Mouse (Mus musculus) gastrocnemius, postnatal 4 days (tissue): Measurements from ENCODE around the gene Slc16a12. TPM values are rescaled to one million over a fixed set of nuclear protein-coding genes. Genes with fewer than 3 reads are reported as not detected.

Experiments
- DNase-seq, 2 experiments: peaks; one replicate each; pipeline ENCODE4 v3.0.0; 2021 to 2022; ENCODE audit warnings: low spot score in 2 of 2, mixed read lengths in 2 of 2
- total RNA-seq, 2 experiments: library from RNA; stranded (reverse); gene quantifications; 2 replicates each; pipeline ENCODE4 v1.2.3; 2021

The Slc16a12 gene
- total RNA-seq, 2 experiments from 2014 or later = 3.6 to 3.8 TPM

DNA sequence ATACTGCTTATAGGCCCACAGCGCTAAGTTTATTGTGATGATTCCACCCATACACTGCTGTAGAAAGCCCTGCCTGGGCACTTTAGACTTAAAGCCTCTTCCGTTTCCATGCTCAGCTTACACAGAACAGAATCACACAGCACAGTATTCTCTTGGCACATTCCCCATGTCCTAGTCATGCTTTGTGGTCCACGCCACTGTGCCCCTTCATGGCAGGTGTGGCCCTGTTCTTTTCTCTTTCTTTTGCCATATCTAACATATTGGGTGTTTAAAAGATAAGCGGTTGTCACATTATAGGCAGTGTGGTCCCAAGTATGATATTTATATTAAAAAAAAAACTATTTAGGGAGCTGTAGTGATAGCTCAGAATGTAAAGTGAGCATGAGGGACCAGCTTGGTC, 16.5 kb downstream of the Slc16a12 start:
- no peak for DNase-seq

DNA sequence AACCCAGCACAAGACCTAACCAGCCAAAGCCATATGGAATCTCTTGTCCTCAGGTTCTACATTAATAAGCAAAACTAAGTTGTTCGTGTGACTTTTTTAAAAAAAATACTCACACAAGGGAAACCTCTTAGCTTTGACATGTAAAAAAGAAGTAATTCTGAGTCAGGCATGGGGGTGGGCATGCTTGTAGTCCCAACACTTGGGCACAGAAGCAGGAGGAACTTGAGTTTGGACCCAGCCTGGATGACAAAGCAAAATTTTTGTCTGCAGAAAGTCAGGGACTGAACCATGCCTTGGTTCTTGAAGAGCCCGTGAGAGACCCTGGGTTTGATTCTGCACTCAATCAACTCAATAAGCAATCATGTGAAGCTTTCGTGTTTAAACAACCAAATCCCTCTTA, 17.6 kb downstream of the Slc16a12 start:
- no peak for DNase-seq

DNA sequence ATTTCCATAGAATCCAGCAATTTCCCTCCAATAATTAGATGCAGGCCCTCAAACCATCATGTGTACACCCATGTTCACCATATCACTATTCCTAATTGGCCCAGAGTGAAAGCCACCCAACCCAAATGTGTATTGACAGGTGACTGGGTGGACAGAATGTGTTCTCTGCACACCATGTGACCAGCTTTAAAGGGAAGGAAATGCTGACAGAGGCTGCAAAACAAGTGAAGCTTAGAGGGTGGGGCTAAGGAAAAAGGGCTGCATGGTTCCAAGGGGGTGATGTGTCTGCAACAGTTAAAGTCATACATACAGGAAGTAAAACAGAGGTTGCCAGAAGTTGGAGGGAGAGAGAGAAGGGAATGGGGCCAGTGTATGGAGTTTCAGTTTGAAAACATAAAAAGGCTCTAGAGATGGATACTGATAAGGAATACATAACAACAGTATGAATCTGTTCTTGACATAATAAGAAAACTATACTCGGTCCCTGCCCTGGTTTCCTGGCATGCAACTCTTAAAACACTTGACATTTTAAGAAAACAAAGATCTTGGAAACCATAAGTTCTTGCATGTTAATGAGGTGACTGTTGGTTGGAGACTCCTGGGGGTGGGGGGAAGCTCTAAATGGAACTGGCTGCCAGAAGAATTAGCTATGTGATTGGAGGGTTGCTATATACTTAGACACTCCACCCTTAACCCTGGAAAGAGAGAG, 20.7 kb downstream of the Slc16a12 start:
- DNase-seq = no peak

DNA sequence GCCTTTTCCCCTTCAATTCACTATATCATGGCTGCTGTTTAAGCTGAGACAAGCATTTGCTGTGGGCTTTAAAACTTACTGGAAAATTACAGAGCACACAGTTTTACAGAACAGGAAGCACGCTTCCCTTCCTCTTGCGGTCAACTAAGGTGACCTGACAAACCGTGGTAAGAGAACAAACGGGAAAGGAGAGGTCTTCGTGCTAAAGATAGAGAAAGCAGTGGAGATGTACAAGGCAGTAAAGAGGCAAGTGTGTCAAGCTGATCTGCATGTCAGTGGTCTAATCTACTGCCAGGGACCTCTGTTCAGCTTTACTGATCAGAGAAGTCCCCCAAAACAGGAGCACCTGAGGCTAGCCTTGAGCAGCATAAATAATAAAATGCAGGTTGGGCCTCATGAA, 21.7 kb downstream of the Slc16a12 start:
- no peak for DNase-seq

DNA sequence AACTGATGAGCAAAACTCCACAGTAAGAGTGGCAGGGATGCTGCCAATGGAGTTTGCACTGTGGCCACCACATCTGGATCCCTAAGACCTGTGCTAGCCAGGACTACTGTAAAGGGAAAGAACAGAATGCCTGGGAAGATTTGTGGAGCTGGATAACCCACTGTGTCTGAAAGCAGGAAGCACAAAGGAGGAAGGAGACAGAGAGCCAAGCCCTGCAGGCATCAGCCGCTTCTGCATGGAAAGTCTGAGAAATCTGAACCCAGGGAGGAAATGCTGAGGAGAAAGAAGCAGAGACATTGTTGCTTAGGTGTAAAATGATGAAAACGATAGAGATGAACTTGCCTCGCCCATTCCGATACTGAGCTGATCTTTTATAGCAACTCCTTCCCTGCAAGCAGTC, 22.5 kb downstream of the Slc16a12 start:
- no peak for DNase-seq

DNA sequence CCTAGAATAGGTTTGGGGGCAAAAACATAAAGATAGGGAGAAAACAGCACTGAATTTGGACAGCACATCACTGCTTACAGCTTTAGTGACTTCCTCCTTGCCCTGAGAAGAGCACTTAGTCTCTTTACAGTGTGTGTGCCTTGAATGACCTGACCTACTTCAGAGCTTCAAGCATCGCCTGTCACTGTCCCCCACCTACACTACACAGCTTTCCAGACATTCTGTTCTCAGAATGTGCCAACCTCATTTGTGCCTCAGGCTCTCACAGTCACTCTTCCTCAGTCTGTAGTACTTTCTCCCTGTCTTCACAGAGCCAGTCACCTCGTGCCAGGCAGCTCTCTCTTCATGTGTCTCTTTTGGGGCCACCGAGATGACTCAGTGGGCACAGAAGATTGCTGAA, 24.5 kb downstream of the Slc16a12 start:
- DNase-seq = no peak

DNA sequence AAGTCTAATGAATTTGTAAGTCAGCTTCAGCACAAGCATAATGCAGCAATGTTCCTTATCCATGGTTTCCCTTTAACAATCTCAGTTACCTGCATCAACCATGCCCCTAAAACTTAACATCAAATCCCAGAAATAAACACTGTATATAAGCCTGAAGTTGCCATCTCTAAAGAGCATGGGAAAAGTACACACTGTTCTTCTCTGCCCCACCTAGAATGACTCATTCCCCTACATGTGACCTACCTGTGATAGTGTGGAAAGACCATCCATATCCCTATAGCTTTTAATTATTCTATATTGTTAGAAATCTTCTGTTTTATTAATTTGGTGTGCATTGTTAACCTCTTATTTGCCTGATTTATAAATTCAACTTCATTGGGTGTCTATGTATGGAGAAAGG, 27.0 kb downstream of the Slc16a12 start:
- no peak for DNase-seq

DNA sequence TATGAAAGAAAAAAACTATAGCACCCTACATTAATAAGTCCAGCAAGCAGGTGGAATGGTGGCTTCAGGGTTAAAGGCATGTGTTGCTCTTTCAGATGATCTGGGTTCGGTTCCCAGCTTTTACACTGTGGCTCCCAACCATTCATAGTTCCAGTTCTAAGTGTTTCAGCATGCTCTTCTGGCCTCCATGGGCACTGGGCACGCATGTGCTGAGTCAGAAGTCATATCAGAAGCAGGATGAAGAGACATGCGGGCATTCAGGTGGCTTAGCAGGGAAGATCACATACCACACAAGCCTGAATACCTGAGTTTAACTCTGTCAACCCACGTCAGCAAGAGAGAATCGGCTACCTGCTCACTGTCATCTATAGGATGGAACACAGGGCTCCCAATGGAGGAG, 28.1 kb downstream of the Slc16a12 start:
- DNase-seq = no peak

DNA sequence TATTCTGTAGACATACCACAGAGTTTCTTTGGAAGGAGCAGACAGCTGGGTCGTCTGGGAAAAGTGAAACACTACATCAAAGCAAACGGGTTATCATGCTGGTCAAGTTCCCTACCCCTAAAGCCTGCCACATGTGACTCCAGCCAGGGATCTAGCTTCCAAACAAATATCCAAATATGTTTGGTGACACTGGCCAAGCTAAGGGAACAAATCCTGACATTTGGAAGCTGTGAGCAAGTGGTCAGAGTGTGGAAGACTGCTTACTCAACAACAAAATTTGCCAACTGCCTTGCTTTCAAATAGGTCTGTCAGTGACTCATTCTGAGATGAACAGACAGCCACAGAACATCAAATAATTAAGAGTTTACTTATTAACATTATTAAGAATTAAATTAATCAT, 28.6 kb downstream of the Slc16a12 start:
- no peak for DNase-seq

DNA sequence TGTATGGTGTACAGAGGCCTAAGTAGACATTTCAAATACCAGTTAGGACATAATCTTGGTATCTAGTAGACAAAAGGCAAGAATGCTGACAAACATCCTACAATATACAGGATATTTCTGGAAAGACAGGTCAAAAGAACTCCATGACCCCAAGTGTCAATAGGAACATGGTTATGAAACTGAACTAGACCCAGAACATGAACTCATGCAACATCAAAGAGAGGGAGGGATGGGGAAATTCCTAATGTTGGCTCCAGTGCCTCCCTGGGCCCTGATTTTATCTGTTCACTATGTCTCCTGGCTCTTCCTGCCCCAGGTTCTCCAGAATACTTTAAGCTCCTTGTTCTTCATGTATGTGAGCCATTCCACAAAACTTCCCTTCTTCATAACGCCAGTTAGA, 31.2 kb downstream of the Slc16a12 start:
- DNase-seq = no peak

DNA sequence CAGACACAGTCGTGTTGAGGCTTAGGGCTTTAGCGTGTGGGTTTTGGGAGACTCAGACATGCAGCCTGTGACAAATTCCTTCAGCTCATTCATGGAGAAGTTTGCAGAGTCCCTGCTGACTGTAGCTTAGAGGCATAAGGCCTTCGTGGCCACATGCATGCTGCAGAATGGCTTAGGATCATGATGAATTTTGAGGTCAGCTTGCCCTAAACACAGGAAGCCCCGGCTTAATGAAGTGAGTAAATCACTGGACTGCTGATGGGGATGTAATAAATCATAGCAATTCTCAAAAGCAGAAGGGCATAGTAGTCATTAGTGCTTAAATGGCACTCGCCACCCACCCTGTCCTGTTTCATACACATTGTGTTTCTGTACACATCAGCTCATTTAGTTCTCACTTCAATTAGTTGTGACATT, 32.8 kb downstream of the Slc16a12 start:
- no peak for DNase-seq

DNA sequence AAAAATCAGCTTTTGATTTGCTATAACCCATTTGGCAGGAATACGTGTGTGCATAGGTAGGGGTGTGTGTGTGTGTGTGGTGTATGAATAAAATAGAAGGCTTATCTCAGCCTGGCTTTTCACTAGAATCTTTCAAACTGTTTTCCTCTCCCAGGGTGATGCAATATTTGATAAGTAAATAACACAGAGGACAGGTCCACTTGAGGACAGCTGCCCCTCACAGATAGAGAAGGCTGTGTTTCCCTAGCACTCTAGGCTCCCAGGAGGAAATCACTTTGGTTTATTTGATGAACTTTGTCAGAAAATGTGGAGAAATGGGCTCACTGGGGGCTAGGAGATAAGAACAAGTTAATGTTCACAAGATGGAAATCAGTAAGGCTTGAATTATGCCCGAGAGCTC, 35.0 kb downstream of the Slc16a12 start:
- no peak for DNase-seq

DNA sequence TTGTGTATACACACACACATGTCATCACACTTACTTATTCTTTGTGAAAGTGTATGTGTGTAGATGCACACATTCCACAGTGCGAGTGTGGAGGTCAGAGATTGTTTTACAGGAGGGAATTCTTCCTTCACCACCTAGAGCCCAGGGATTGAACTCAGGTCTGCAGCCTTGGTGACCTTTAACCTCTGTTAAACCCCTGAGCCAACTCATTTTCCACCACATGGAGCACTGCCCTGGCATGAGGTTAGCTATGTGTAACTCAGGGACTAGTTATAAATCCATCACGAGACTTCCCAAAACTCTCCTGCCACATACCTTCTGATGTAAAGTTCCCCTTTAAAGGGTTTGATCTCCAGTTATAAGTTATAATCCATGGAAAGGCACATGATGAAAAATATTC, 38.9 kb downstream of the Slc16a12 start:
- DNase-seq = no peak

DNA sequence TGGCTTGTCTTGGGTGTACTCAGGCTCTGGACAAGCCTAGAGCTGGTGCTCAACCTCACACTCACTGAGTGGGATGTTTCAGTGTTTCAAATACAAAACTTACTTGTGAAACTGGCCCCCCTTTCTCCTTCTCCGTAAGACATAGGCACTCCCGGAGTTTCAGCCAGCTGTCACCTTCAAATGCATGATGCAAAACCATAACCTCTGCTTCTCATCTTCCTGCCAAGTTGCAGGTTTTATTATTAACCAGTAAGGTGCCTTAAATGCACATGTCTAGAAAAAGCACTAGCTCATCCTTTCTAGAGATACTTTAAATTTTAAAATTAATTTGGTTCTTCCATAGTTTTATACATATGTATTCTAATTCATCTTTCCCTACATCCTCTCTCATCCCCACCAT, 39.5 kb downstream of the Slc16a12 start:
- DNase-seq = no peak

DNA sequence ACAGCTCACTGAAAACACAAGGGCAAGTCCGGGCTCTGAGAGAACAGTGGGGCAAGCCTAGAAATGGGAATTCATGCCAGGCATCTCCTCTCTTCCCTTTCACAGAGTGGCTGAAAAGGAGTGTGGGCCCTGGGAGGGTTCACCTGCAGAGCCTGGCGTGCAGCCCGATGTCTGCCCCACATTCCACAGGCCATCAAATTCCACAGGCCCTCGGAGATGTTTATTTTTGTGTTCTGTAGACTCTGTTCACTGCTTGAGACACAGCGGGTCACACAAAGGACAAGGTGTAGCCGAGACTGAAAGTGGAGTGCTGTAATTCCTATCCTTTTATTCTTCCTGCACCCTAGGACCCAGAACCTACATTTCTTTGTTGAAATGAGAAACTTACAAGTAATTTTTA, 40.8 kb downstream of the Slc16a12 start:
- DNase-seq = no peak

DNA sequence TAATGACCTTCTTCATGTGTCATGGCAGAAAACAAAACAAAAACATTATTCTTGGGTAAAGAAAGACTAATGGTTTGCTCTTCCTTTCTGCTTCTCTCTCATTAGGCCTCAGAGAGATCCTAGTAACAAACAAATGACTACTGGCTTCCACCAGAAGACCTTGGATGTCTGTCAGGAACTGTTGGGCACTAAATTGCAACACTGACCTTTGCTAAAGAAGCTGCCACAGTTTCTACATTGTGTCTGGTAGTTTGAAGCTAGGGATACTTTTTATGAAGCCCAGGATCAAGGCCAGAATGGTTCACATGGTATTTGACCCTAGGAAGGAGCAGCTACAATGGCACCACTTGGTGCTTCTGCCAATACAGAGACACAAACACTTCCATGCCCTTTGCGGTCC, 41.9 kb downstream of the Slc16a12 start:
- no peak for DNase-seq

DNA sequence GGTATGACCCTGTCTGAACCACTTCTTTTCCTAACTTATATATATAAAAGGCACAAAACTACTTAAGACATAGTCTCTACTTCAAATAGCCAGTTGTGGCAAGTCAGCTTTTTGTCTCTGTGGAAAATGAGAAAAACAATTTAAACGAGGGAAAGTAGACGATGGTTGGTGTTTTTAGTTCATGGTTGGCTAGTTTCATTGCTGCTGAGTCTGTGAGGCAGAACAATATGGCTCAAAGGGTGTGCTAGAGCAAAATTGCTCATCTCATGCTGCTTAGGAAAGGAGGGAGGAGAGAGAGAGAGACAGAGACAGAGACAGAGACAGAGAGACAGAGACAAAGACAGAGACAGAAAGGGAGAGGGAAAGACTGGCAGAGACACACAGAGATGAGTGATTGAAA, 47.8 kb downstream of the Slc16a12 start:
- no peak for DNase-seq

DNA sequence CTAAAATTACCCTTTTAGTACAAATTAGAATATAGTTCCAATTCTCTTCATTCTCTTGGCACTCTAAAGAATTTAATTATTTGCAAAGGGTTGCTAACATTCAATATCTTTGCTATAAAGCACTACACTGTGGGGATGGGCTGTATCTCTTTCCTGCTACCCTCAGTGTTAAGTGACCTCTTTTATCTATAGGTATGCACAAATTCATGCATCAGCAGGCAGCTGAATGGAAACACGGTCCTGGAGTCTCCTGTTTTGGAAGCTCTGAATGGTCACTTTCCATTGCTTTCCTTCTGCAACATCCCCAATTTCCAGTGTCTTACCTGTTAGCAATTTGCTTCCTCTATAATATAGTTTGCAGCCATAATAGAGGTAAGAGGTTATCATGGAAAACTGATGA, 48.2 kb downstream of the Slc16a12 start:
- DNase-seq = no peak

DNA sequence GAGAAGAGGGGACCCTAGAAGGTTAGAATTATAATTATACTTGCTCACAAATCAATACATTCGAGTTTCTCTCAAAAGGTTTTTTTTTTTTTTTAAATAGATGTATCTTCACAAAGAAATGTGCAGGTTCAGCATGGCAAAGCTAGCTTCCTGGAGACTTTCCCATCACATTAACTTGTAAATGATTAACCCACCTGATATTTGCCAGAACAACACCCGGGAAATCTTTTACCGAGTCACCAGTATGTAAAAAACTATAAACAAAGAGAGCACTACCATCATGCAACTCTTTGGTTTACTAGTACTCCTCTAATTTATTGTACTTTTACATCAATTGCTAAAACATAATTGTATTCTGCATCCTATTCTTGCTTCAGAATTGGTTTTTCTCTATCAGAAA, 48.7 kb downstream of the Slc16a12 start:
- DNase-seq = no peak

DNA sequence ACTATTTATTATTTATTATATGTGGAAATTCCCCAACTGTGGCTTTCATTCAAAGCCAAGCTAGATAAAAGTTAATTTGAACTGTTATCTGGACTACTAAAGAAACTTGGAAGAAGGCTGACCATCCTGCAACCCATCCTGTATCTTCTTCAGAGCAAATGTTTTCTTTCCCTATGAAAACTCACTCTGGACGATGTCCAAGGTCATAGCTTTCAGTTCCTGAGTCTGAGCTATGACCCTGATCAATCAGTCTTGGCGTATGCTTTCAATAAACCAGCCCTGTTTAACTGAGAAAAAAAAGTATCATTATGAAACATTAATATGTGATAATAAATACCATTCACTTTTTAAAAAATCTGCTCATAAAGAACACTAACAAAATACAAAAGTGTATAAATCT, 49.6 kb downstream of the Slc16a12 start:
- no peak for DNase-seq

DNA sequence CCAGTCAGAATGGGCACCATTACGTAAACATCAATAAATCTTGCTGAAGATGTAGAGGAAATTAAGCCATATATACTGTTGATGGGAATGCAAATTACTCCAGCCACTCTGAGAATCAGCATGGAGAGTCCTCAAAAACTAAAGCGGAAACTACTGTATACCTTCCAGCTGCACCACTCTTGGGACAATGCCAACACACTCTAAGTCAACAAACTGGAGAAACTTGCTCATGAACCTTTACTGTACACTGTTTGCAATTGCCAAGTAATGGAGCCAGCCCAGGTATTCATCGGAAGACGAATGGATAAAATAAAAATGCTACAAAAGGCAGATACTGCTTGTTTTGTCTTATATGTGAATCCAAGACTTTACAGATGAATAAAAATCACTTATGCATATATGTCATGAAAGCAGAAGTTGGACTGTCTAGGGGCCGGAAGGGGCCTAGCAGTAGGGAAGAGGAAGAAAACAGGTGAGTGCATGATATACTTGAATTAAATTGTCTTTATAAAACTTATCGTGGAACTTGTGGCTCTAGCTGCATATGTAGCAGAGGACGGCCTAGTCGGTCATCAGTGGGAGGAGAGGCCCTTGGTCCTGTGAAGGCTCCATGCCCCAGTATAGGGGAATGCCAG, 50.6 kb downstream of the Slc16a12 start:
- DNase-seq = no peak

DNA sequence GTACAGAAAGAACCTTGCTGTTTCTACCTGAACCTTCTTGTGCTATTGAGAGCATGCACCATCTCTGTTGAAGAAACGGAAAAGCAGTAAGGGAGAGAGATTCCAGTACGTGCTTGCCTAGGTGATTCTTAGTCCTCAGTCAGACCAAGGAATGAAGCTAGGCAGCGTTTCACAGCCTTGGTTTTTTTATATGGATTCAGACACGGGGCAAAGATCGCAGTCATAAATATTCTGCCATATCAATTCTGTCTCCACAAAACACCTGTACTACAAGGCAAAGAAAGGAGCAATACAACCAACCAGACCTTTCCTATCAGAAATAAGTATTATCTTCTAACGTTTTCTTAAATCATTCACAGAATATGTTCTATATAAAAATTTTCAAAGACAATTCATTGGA, 55.7 kb downstream of the Slc16a12 start:
- no peak for DNase-seq

DNA sequence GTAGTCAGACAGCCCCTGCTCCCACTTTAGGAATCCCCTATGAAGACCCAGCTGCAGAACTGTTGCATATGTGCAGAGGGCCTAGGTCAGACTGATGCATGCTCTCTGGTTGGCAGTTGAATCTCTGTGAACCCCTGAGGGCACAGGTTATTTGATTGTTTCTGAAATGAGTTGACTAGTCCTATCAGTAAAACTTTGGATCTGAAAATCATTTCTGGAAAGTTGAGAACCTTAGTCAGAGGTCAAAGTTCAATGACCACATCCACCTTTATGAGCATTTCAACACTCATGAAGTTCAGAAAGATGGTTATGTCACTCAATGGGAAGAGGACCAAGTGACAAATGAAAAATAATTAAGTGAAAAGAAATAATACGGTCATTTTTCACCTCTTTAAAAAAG, 61.6 kb downstream of the Slc16a12 start:
- no peak for DNase-seq
